Mouse (Mus musculus): ENCODE measurements around the gene Hoxc6.

Gene Hoxc6

DNA sequence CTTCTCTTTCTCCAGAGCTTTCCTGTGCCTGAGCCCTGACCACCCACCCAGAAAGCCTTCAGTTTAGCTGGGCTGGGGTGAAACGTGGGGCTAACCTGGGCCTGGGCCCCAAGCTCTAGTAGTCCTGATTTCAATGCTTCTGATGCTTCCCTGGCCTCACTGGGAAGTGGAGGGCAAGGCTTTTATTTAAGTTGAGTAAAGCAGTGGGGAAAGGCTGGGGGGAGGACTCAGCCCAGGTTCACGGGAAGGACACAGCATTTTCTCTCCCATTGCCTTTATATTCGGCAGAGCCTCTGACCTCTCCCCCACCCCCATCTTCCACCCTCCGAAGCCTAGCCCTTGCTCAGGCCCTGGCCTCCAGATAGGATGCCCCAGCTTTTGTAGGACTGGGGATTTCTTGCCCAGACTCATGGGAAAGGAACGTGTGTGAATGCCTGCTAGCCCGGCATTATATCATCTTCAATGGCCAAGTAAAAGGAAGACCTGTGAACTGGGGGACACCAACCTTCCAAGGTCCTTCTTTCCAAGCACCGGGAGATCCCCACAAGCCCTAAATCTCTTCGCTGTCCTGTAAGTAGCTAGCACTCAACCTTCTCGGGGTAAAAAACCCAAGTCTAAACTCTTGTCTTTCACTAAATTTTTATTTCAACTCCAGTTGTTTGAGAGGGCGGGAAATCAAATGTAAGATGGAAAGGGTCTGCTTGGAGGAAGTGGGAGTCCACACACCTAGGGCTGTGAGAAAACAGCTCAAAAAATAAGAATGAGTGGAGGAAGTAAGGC, 40.8 kb downstream of the Hoxc6 start:
- DNase-seq (ENCODE audit: low spot score in 2 of 2), result no peak

- no peak for DNase-seq (ENCODE audit: low spot score in 2 of 2)
These were observed 41.6 kb downstream of the Hoxc6 start for GRCm38 (mm10) chr15:103039609-103040008.

- no peak for DNase-seq (ENCODE audit: low spot score in 2 of 2)
These were observed 42.5 kb downstream of the Hoxc6 start for GRCm38 (mm10) chr15:103040601-103041000.

DNA sequence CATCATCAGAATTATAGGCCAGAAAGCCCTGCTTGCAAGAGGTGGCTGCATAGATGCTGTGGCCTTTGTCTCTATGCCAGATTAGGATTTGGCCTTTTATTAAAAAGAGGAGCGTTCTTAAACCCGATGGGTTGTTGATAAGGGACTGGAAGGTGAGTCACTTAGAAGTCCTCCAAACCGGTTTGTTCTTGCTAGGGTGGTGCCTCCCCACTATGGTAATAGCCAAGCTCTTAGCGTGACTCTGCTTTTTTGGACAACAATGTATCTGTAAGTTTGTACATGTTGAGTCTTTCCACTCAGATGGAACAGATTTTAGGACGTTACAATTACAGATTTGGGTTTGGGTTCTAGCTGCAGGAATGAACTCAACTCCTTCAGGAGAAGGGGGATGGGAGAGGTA, 43.6 kb downstream of the Hoxc6 start:
- DNase-seq (ENCODE audit: low spot score in 2 of 2), result no peak

DNA sequence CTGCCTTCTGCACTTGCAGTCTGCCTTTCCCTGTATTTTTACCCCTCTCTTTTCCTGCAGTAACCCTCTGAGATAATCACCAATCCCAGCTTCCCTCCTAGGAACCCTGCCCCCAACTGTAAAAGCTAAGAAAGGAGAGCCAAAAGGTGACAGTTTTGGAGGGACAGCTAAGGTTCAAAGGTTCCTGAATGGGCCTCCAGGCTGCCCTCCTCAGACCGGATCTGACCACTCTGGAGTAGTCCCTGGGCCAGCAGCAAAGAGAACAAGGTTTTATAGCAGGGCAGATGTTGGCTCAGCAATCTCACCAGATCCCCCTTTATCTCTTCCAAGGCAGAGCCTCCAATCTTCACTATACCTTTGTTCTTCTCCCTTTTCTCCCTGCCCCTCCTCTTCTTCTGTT, 44.2 kb downstream of the Hoxc6 start:
- DNase-seq (ENCODE audit: low spot score in 2 of 2), result no peak

GRCm38 (mm10) chr15:103051670-103052069, 53.6 kb downstream of the Hoxc6 start:
- no peak for DNase-seq (ENCODE audit: low spot score in 2 of 2)

DNA sequence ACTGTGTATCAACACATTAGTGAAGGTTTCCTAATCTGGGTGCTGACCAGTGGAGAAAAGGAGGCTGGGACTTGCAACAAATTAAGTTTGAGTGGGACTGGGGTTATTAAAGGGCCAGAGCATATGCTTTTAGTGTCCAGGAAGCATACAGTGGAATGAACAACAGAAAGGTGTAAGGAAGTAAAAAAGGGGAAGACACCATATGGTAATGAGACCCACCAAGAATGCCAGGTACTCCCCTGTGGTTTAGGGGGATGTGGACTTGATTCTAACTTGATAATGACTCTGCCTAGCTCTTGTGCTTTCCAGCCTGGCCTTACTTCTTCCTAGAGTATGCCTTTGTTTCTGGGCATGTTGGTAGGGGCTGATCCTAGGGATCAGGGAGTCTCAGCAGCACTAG, 55.2 kb downstream of the Hoxc6 start:
- no peak for DNase-seq (ENCODE audit: low spot score in 2 of 2)

DNA sequence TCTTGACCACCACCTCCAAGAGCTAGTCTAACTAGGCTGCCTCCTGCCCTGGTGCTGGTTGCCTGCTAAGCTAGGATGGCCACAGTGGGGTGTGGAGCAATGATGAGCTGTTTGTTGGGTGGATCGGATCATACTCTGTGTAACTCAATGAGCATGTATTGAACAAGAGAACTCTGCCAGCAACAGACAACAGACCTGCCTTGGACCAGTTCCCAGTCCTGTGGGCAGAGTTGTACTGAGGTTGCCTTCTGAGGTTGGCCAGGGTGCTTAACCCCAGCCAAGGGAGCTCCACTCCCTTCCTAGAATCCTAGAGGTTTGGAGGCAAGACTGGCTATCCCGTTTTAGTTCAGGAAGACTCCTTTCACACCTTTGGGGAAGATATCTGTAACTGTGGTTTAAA, 58.3 kb downstream of the Hoxc6 start:
- DNase-seq (ENCODE audit: low spot score in 2 of 2), result no peak

GRCm38 (mm10) chr15:103058715-103059114, 60.7 kb downstream of the Hoxc6 start:
- no peak for DNase-seq (ENCODE audit: low spot score in 2 of 2)

DNA sequence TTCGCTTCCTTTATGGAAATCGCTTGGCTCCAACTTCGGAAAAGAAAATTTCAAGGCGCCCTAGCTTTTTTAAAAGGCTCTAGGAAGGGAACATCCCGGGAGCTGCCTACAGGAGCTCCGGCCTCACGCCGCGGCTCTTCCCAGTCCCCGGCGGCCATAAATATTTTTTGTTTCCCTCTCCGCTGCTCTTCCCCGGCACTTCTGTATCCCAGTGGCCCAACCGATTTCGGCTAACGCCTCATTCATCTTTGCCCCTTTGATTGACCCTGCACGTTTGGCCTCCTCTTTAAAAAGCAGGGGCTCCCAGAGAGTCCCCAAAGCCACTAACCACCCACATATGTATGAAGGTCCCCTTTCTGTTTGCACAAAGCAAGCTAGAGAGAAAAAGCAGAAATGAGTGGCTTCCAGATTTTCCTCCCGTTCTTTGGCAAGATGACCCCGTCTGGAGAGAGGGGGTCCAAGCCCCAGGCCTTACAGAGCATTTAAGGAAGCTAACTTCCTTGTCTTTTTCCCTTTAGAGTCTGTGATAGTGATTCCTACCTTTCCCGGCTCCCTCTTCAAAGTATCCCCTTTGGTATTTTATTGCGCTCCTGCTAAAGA, 61.4 kb downstream of the Hoxc6 start:
- DNase-seq (ENCODE audit: low spot score in 2 of 2), result no peak

GRCm38 (mm10) chr15:103060021-103060340, 61.9 kb downstream of the Hoxc6 start:
- DNase-seq (ENCODE audit: low spot score in 2 of 2), result no peak

DNA sequence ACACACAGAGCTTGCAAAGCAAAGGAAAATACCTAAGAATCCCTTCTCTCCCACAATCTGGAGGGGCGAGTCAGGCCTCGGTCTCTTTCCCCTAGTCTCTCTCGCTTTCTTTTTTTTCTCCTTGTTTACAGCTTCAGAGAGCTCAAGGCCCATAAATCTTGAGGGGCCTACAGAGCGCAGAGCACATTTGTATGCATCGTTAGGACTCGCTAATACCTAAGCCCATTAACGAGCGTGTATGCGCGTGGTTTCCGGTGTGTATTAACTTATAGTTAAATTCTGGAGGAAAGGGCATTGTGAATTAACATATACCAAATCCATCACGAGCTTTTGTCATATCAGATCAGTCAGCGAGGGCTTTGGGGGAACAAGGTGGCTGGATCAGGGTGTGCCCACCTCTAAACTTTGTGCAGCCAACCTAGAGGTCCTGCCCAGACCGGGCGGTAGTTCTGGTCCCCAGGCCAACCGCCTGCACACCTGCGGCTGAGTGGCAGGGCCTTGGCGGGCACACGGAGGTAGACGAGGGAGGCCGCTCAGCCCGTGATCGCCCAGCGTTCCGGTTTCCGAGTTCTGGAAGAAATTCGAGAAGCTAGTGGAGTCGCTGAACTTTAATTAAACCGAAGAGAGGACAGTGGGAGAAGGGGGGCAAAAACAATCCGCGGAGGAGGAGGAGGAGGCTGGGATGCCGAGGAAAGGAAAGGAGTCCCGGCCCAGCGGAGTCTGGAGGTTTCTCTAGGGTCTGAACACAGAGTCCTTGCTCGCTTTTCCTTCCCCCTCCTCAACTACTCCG, 62.5 kb downstream of the Hoxc6 start:
- DNase-seq (ENCODE audit: low spot score in 2 of 2), result no peak

DNA sequence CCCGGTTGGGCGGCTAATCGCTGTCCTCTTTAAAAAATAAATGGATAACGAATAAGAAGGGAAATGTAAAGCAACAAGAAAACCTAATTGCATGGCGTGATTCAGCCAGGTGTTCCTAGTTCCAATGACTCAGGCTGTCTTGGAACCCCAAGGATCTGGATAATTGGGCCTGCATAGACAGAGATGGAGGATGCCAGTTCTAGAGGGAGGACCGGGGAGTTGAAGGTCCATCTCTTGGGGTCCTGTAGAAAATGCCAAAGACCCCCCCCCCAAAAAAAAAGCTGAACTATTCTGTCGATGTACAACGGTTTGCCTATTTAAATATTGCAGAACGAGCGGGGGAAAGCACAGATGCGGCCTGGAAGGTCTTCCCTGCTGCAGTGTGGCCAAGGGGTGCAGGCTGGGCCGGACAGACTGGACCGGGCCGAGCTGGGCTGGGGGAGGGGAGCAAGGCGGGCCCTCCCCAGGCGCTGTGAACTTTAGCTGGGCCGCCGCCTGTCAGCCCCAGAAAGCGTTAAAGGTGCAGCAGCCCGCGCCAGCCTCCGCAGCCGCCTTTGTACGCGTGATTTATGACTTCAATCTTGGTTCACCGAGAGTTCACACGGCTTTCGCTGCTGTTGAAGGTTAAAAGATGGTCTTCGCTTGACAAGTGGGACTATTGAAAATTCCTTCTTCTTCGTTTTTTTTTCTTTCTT, 63.2 kb downstream of the Hoxc6 start:
- no peak for DNase-seq (ENCODE audit: low spot score in 2 of 2)
